Mouse (Mus musculus) midbrain, embryonic 10.5 days (tissue): ENCODE data around the gene Actn4. TPM values are rescaled to one million over a fixed set of nuclear protein-coding genes. Genes with fewer than 3 reads are reported as not detected.

Experiments
- DNase-seq: peaks from one replicate; pipeline ENCODE4 v3.0.0-alpha.2; 2017; ENCODE audit warnings: low spot score
- H3K27ac ChIP-seq: fragments of 300-500 bp; sonication (generic); replicated peaks from 2 replicates; pipeline ENCODE4 v1.5.1; 2016; ENCODE audit warnings: mild to moderate bottlenecking
- H3K27me3 ChIP-seq: fragments of 300-500 bp; sonication (generic); 2 replicates; pipeline ENCODE4 v1.6.1; 2016; ENCODE audit warnings: low read depth, mild to moderate bottlenecking; ENCODE audit not compliant: poor library complexity, severe bottlenecking
- H3K36me3 ChIP-seq: fragments of 300-500 bp; sonication (generic); 2 replicates; pipeline ENCODE4 v1.6.1; 2016; ENCODE audit warnings: mild to moderate bottlenecking, moderate library complexity
- H3K4me1 ChIP-seq: fragments of 300-500 bp; sonication (generic); 2 replicates; pipeline ENCODE4 v1.6.1; 2016
- H3K4me3 ChIP-seq: fragments of 300-500 bp; sonication (generic); 2 replicates; pipeline ENCODE4 v1.5.1; 2016; ENCODE audit warnings: mild to moderate bottlenecking, moderate library complexity
- H3K9me3 ChIP-seq: fragments of 300-500 bp; sonication (generic); replicated peaks from 2 replicates; pipeline ENCODE4 v1.6.1; 2016; ENCODE audit warnings: mild to moderate bottlenecking
- WGBS: fragments of 180-500 bp; shearing (Covaris S2); methylation state at CpG from one replicate; pipeline ENCODE4 v1.1.7; 2016; 5-methylcytosine and 5-hydroxymethylcytosine counted together
- polyA plus RNA-seq: library from polyadenylated mRNA; unstranded; fragments of >200 nt; fragmentation: Nextera tagmentation; extraction: Ambion mirVana; gene quantifications from 2 replicates; pipeline ENCODE4 v1.2.1, GENCODE M21; 2016

Gene Actn4
- polyA plus RNA-seq, 1 experiment from 2014 or later: 239 TPM

- 12% methylated on average over 2 of the region's 2 CpGs for WGBS
- Histone ChIP-seq H3K9me3 (no peaks in the 10 kb centered on the region), H3K4me3 (peak overlapping the region; percentile 37), H3K36me3 (peaks cover 50% of the 10 kb centered on the region), H3K4me1 (peaks cover 71% of the 10 kb centered on the region), H3K27ac (peak overlapping the region; percentile 80), H3K27me3 (no peaks in the 10 kb centered on the region)
- DNase-seq: peak; percentile 65
Observed at GRCm38 (mm10) chr7:28953476-28954376, 8.4 kb downstream of the Actn4 start.

GRCm38 (mm10) chr7:28952786-28953185 lies 9.4 kb downstream of the Actn4 start:
- Histone ChIP-seq H3K4me3 (peak overlapping the region; percentile 37; the same call in 1 of the 2 replicates), H3K9me3 (no peaks in the 10 kb centered on the region), H3K36me3 (peaks cover 60% of the 10 kb centered on the region), H3K27ac (peak overlapping the region; percentile 80), H3K4me1 (peaks cover 66% of the 10 kb centered on the region), H3K27me3 (no peaks in the 10 kb centered on the region)
- WGBS: 47% methylated on average over 3 of the region's 3 CpGs
- DNase-seq: no peak

- H3K36me3 ChIP-seq: peaks cover 61% of the 10 kb centered on the region
- H3K4me1 ChIP-seq: peaks cover 67% of the 10 kb centered on the region
- peak overlapping the region; percentile 80 for H3K27ac ChIP-seq
- no peaks in the 10 kb centered on the region for H3K9me3 ChIP-seq
- no peaks in the 10 kb centered on the region for H3K27me3 ChIP-seq
- WGBS: 92% methylated on average over 2 of the region's 2 CpGs
- H3K4me3 ChIP-seq: no peak overlapping the region
- DNase-seq: no peak
Observed at GRCm38 (mm10) chr7:28951764-28952163, 10.4 kb downstream of the Actn4 start.

GRCm38 (mm10) chr7:28950346-28951037 lies 11.6 kb downstream of the Actn4 start:
- WGBS: 90% methylated on average over 10 of the region's 10 CpGs
- no peaks in the 10 kb centered on the region for H3K27me3 ChIP-seq
- H3K9me3 ChIP-seq: no peaks in the 10 kb centered on the region
- H3K4me1 ChIP-seq: peaks cover 75% of the 10 kb centered on the region
- DNase-seq: no peak
- no peak overlapping the region for H3K4me3 ChIP-seq
- no peak overlapping the region for H3K27ac ChIP-seq
- peaks cover 50% of the 10 kb centered on the region for H3K36me3 ChIP-seq

GRCm38 (mm10) chr7:28949298-28949697 lies 12.8 kb downstream of the Actn4 start:
- no peaks in the 10 kb centered on the region for H3K9me3 ChIP-seq
- H3K4me3 ChIP-seq: no peak overlapping the region
- WGBS: 80% methylated on average over 2 of the region's 2 CpGs
- H3K27ac ChIP-seq: no peak overlapping the region
- peaks cover 72% of the 10 kb centered on the region for H3K4me1 ChIP-seq
- peaks cover 38% of the 10 kb centered on the region for H3K36me3 ChIP-seq
- H3K27me3 ChIP-seq: no peaks in the 10 kb centered on the region
- DNase-seq: no peak

GRCm38 (mm10) chr7:28948746-28949145 lies 13.4 kb downstream of the Actn4 start:
- DNase-seq: no peak
- H3K4me1 ChIP-seq: peaks cover 66% of the 10 kb centered on the region
- no peaks in the 10 kb centered on the region for H3K9me3 ChIP-seq
- H3K36me3 ChIP-seq: peaks cover 41% of the 10 kb centered on the region
- no peak overlapping the region for H3K4me3 ChIP-seq
- no peaks in the 10 kb centered on the region for H3K27me3 ChIP-seq
- 92% methylated on average over 7 of the region's 7 CpGs for WGBS
- no peak overlapping the region; the same call in 1 of the 2 replicates for H3K27ac ChIP-seq

- Histone ChIP-seq H3K27ac (peak overlapping the region; percentile 69; the same call in 1 of the 2 replicates), H3K9me3 (no peaks in the 10 kb centered on the region), H3K36me3 (peaks cover 61% of the 10 kb centered on the region), H3K4me3 (no peak overlapping the region), H3K4me1 (peaks cover 46% of the 10 kb centered on the region), H3K27me3 (no peaks in the 10 kb centered on the region)
- WGBS: 33% methylated on average over 1 of the region's 1 CpGs
- DNase-seq: no peak
Observed at GRCm38 (mm10) chr7:28946271-28946610, 15.9 kb downstream of the Actn4 start.

GRCm38 (mm10) chr7:28945416-28946270 lies 16.5 kb downstream of the Actn4 start:
- Histone ChIP-seq H3K4me3 (no peak overlapping the region), H3K36me3 (peaks cover 61% of the 10 kb centered on the region), H3K27ac (peak overlapping the region; percentile 75), H3K4me1 (peaks cover 45% of the 10 kb centered on the region), H3K27me3 (no peaks in the 10 kb centered on the region), H3K9me3 (no peaks in the 10 kb centered on the region)
- 49% methylated on average over 10 of the region's 10 CpGs for WGBS
- DNase-seq: peak; percentile 38

GRCm38 (mm10) chr7:28944756-28945415 lies 17.3 kb downstream of the Actn4 start:
- Histone ChIP-seq H3K9me3 (no peaks in the 10 kb centered on the region), H3K36me3 (peaks cover 61% of the 10 kb centered on the region), H3K4me1 (peaks cover 49% of the 10 kb centered on the region), H3K27ac (peak overlapping the region; percentile 75), H3K27me3 (no peaks in the 10 kb centered on the region), H3K4me3 (no peak overlapping the region)
- DNase-seq: no peak
- WGBS: 52% methylated on average over 6 of the region's 6 CpGs

GRCm38 (mm10) chr7:28943451-28944180 lies 18.5 kb downstream of the Actn4 start:
- 82% methylated on average over 5 of the region's 5 CpGs for WGBS
- Histone ChIP-seq H3K27me3 (no peaks in the 10 kb centered on the region), H3K27ac (no peak overlapping the region; the same call in 1 of the 2 replicates), H3K9me3 (no peaks in the 10 kb centered on the region), H3K36me3 (peaks cover 58% of the 10 kb centered on the region), H3K4me1 (peaks cover 54% of the 10 kb centered on the region), H3K4me3 (no peak overlapping the region)
- DNase-seq: no peak

- no peak overlapping the region for H3K4me3 ChIP-seq
- H3K27ac ChIP-seq: peak overlapping the region; percentile 52
- no peak for DNase-seq
- H3K9me3 ChIP-seq: no peaks in the 10 kb centered on the region
- peaks cover 52% of the 10 kb centered on the region for H3K4me1 ChIP-seq
- 89% methylated on average over 4 of the region's 4 CpGs for WGBS
- H3K36me3 ChIP-seq: peaks cover 58% of the 10 kb centered on the region
- no peaks in the 10 kb centered on the region for H3K27me3 ChIP-seq
Observed at GRCm38 (mm10) chr7:28941542-28941941, 20.6 kb downstream of the Actn4 start.
